Mouse (Mus musculus) heart, postnatal 0 days (tissue): ENCODE results near the gene Upk3bl. TPM values are rescaled to one million over a fixed set of nuclear protein-coding genes. Genes with fewer than 3 reads are reported as not detected.

Experiments used
- ATAC-seq: fragments of 200-750 bp; cut with Nextera tagmentation; 2 replicates; pipeline ENCODE4 v1.8.0; 2017; ENCODE audit warnings: low read depth, moderate number of reproducible peaks, moderate library complexity; ENCODE audit not compliant: insufficient read depth
- DNase-seq: peaks from one replicate; pipeline ENCODE4 v3.0.0-alpha.2; 2016; ENCODE audit warnings: low spot score
- H3K27ac ChIP-seq: fragments of 300-500 bp; sonication (generic); 2 replicates; pipeline ENCODE4 v1.5.1; 2014; ENCODE audit warnings: low read depth, mild to moderate bottlenecking
- H3K27me3 ChIP-seq: fragments of 300-500 bp; sonication (generic); 2 replicates; pipeline ENCODE4 v1.6.1; 2014; ENCODE audit warnings: low read length, mixed read lengths; ENCODE audit not compliant: control insufficient read depth, insufficient read depth
- H3K36me3 ChIP-seq: fragments of 300-500 bp; sonication (generic); replicated peaks from 2 replicates; pipeline ENCODE4 v1.6.1; 2014; ENCODE audit warnings: low read length, mixed read lengths; ENCODE audit not compliant: control insufficient read depth, insufficient read depth
- H3K4me1 ChIP-seq: fragments of 300-500 bp; sonication (generic); 2 replicates; pipeline ENCODE4 v1.6.1; 2014; ENCODE audit warnings: antibody characterized with exemption; ENCODE audit not compliant: control insufficient read depth, insufficient read depth
- H3K4me2 ChIP-seq: fragments of 300-500 bp; sonication (generic); 2 replicates; pipeline ENCODE4 v1.6.1; 2014; ENCODE audit warnings: low read depth, mild to moderate bottlenecking, low read length, moderate library complexity
- H3K4me3 ChIP-seq: fragments of 300-500 bp; sonication (generic); 2 replicates; pipeline ENCODE4 v1.5.1; 2014; ENCODE audit warnings: low read depth, low read length
- H3K9ac ChIP-seq: fragments of 300-500 bp; sonication (generic); replicated peaks from 2 replicates; pipeline ENCODE4 v1.6.1; 2014; ENCODE audit warnings: low read depth, low read length, mixed read lengths
- H3K9me3 ChIP-seq: fragments of 300-500 bp; sonication (generic); replicated peaks from 2 replicates; pipeline ENCODE4 v1.6.1; 2016; ENCODE audit warnings: low read length; ENCODE audit not compliant: control insufficient read depth
- CTCF ChIP-seq: IDR thresholded peaks from 2 replicates; pipeline ENCODE4 v1.5.1; 2016; ENCODE audit warnings: antibody characterized with exemption, control low read depth, low read depth
- EP300 ChIP-seq: IDR thresholded peaks from 2 replicates; pipeline ENCODE4 v1.6.1; 2016; ENCODE audit warnings: antibody characterized with exemption, low read depth
- WGBS: fragments of 180-500 bp; shearing (Covaris S2); extraction: QIAGEN DNeasy Blood & Tissue Kit; methylation state at CpG from one replicate; pipeline ENCODE4 v1.1.7; 2014; 5-methylcytosine and 5-hydroxymethylcytosine counted together
- polyA plus RNA-seq: library from polyadenylated mRNA; unstranded; fragments of >200 nt; fragmentation: Nextera tagmentation; extraction: Ambion mirVana; gene quantifications from 2 replicates; pipeline ENCODE4 v1.2.1, GENCODE M21; 2015
- total RNA-seq: library from RNA; depleted of rRNA; stranded (reverse); fragments of >200 nt; gene quantifications from 2 replicates; pipeline ENCODE4 v1.2.3, GENCODE M21; 2014; ENCODE audit warnings: low replicate concordance

Gene Upk3bl
- total and polyA plus RNA-seq, 2 experiments from 2014 or later = 4.2 TPM; not detected in 1

DNA sequence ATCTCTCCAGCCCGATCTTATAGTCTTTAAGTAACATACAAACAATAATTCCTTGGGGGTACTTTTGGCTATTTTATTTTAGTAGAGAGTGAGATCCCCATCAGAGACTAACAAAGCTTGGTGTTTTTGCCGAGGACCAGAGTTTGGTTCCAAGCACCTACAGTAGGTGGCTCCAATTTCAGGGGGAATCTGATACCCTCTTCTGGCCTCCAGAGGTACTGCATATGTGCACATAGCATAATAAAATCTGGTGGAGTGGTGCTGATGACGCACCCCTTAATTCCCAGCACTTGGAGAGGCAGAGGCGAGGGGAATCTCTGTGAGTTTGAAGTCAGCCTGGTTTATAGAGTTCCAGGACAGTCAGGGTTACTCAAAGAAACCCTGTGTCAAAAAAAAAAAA lies 28.1 kb downstream of the Upk3bl start:
- 76% methylated on average over 4 of the region's 4 CpGs for WGBS
- Histone ChIP-seq H3K4me1 (no peaks in the 10 kb centered on the region), H3K27ac (no peak overlapping the region), H3K27me3 (peaks cover 20% of the 10 kb centered on the region), H3K4me3 (no peak overlapping the region), H3K4me2 (no peak overlapping the region), H3K36me3 (no peaks in the 10 kb centered on the region), H3K9me3 (no peaks in the 10 kb centered on the region), H3K9ac (no peak overlapping the region)
- TF ChIP-seq EP300 (no peak), CTCF (no peak)
- DNase-seq = no peak
- ATAC-seq = no peak

DNA sequence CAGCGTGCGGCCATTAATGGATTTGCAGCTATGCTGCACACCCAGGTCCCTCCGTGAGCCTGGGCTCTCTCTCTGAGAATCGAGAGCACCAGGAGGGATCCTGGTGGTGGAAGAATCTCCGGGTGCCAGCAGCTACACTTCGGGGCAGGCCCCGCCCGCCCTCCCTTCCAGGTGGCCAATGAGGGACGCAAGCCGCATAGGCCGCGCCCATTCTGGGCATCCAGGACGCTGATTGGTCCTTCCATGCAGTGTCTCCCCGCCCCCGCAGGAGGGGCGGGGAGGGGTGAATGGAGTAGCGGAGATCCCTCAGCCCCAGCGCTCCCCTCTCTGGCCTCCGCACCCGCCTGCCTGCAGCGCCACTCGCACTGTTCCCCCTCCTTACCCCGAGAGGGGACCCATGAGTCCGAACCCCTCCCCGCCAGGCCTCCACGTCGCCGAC lies 29.4 kb downstream of the Upk3bl start, which contains the start of gene Rasa4:
Gene Rasa4 (plus strand): TSS at position 248 of the 439 bp plus-strand sequence.
- Histone ChIP-seq H3K4me2 (peak within 1 kb of the TSS; percentile 93), H3K27ac (no peak within 1 kb of the TSS), H3K36me3 (no peaks in the 10 kb centered on the region), H3K9me3 (no peaks in the 10 kb centered on the region), H3K4me3 (peak within 1 kb of the TSS; percentile 55), H3K27me3 (peaks cover 20% of the 10 kb centered on the region), H3K4me1 (no peaks in the 10 kb centered on the region), H3K9ac (peak within 1 kb of the TSS; percentile 53)
- TF ChIP-seq CTCF = no peak
- no peak for TF ChIP-seq EP300
- WGBS = under 1% methylated on average over 21 of the region's 28 CpGs
- ATAC-seq = peak; percentile 99
- peak; percentile 87 for DNase-seq

DNA sequence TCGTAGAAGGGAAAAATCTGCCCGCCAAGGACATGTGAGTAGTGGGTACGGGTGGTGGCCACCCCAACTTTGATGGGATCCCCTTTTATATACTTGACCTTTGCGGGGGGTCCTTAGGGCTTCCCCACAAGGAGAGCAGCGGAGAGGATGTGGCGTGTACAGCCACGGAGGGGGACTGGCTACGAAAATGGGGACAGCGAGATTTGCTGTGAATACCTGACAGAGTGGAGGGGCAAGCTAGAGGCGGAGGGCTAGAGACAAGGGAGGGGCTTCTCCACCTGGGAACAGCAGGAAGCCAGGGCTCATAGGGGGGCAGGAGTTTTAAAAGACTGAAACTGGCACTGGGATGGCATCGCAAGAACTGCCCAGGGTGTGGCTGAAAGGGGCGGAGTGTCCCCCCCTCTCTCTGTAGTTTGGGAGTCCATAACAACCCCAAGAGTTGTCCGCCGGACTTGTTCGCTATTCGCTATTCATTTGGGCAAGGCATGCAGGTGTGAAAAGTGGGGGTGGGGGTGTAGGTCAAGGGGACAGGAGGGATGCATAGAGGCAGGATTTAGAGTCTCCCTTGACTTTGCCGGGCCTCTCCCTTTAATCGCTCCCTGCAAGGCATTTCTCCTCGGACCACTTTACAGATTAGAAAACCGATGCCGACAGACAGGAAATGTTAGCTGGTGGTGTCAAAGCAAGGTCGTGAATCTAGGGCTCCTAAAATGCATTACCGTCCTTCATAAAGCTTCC lies 30.0 kb downstream of the Upk3bl start:
- WGBS = 3% methylated on average over 23 of the region's 23 CpGs

DNA sequence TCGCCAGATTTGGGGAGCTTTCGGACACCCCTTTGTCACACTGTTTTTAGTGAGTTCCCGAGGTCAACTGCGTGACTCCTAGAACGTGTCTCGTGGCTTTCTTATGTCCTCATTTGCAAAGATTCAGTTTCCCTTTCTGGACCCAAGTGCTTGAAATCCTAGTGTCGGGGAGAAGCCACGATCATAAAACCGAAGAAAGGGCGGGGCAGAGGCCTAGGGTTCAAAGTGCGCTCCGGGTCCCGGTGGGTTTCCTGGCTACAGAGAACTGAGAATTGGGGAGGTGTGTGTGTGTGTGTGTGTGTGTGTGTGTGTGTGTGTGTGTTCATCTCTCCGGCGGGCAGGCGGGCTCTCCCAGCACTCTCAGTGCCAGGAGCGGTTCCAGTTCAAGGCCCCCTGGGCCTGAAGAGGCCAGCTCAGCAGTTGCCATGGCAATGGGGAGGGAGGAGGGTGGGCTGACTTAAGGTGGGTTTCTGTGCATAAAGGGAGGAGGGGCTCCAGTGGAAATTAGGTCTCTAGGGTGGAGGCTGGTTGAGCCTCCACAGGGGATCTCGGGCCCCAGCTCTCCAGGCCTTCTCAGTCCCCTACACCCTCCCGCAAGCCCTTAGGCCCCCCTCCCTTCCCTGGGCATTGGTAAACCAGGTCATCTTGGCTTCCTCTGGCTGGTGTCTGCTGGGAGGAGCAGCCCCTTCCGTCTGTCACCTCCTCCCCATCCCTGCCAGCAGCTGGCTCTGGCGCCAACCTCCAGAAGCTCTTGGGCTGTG lies 30.8 kb downstream of the Upk3bl start:
- H3K9ac ChIP-seq = no peak overlapping the region
- H3K27ac ChIP-seq = no peak overlapping the region
- no peaks in the 10 kb centered on the region for H3K4me1 ChIP-seq
- TF ChIP-seq EP300 (no peak), CTCF (no peak)
- peaks cover 20% of the 10 kb centered on the region for H3K27me3 ChIP-seq
- ATAC-seq = no peak
- WGBS = 34% methylated on average over 19 of the region's 21 CpGs
- H3K4me2 ChIP-seq = peak overlapping the region; percentile 93; the same call in 1 of the 2 replicates
- H3K36me3 ChIP-seq = no peaks in the 10 kb centered on the region
- peak overlapping the region; percentile 55; the same call in 1 of the 2 replicates for H3K4me3 ChIP-seq
- no peaks in the 10 kb centered on the region for H3K9me3 ChIP-seq
- DNase-seq = no peak

More for the DNA sequence above, 30.0 kb downstream of the Upk3bl start:
- Histone ChIP-seq H3K36me3 (no peaks in the 10 kb centered on the region), H3K27ac (no peak overlapping the region), H3K9ac (peak overlapping the region; percentile 53), H3K4me2 (peak overlapping the region; percentile 93), H3K27me3 (peaks cover 20% of the 10 kb centered on the region), H3K4me3 (peak overlapping the region; percentile 55), H3K9me3 (no peaks in the 10 kb centered on the region), H3K4me1 (no peaks in the 10 kb centered on the region)
- TF ChIP-seq CTCF = no peak
- TF ChIP-seq EP300 = no peak
- no peak for DNase-seq
- 0 out of 2 replicates have a peak, but pooled peaks have one; percentile 13 for ATAC-seq

DNA sequence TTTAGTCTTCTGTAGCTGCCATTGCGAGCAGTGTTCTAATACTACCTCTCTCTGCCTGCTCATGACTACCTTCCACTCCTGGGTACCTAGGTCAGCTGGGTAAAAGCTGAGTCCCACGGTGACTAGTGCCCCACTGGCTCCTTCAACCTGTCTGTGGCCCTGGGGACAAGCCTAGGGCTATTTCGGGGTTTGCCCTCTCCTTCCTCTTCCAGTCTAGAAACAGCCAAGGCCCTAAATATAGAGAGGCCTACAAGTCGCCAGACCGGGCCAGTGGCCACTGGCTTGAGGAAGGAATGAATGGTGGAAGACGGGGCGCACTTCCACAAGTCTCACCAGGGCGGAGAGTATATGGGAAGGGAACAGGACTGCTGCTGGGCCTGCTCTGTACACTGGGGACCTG lies 32.0 kb downstream of the Upk3bl start:
- ATAC-seq (no peak), DNase-seq (no peak)
- H3K27me3 ChIP-seq = peaks cover 20% of the 10 kb centered on the region
- no peak overlapping the region for H3K4me3 ChIP-seq
- H3K9me3 ChIP-seq = no peaks in the 10 kb centered on the region
- H3K9ac ChIP-seq = no peak overlapping the region
- no peak overlapping the region for H3K4me2 ChIP-seq
- H3K27ac ChIP-seq = no peak overlapping the region
- no peaks in the 10 kb centered on the region for H3K4me1 ChIP-seq
- H3K36me3 ChIP-seq = no peaks in the 10 kb centered on the region
- TF ChIP-seq EP300 (no peak), CTCF (no peak)
- WGBS = 87% methylated on average over 8 of the region's 8 CpGs
